ENCODE assay signal across 9 mouse cellular contexts in the genomic region with DNA sequence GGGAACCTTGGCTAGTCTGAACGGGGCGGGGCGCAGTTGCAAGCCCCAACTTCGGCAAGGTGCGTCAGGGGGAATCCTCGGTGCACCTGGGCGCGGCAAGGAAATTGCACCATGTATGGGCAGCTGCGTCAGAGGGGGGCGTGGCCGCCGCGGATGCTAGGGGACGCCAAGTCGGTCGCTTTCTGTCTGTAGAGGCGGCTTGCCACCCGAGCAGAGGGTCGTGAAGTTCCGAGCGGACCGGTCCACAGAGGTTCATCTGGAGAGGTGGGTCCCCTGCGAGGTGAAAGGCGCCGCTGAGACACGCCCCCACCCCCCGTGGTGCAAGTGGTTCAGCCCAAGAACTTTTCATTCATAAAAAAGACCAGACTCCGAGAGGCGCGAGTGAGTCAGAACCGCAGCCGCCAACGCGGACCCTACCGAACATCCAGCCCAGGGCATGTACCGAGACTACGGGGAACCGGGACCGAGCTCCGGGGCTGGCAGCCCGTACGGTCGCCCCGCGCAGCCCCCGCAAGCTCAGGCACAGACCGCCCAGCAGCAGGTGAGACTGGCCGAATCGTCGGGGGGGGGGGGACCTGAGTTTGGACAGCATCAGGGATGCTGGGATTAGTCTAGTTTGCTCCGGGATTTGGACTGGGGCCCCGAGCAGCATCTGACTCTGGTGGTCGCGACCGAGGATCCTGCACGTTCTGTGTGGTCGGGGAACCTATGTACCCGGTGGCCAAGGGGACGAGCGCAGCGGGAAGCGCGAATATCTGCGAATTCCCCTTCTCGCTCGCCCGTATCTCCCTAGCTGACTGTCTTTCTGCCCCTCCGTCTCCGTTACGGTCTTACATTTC. TPM values are rescaled to one million over a fixed set of nuclear protein-coding genes. Genes with fewer than 3 reads are reported as not detected.
DNase-seq lines count a peak whose midpoint lies in the region; ATAC-seq and TF ChIP-seq lines count a peak whose summit lies in the region.
"Had no signal": no experiment of that assay in that cellular context is flagged by ENCODE, and none has a peak within 500 bp of the region (broad histone marks: within the 10 kb centered on the region; RNA-seq: fewer than 3 reads in every experiment).

TSS of gene Fosl1 (plus strand) at position 33 of the 839 bp plus-strand sequence.

- peak; percentile 77 to 85 for DNase-seq in adrenal gland, postnatal 36 days
- peak; percentile 69 for DNase-seq in heart, postnatal 4 days
- peak; percentile 67 to 70 for DNase-seq in left cerebral cortex, postnatal 14 days (ENCODE audit: low spot score in 2 of 2)
- DNase-seq in right cerebral cortex, postnatal 4 days: peak; percentile 68
- DNase-seq in c-Kit-positive CD71-positive TER-119-positive erythroid progenitor cells, embryonic 14.5 days (ENCODE audit: low spot score): no peak

- TF ChIP-seq POLR2A in ES-Bruce4 (IDR thresholded peaks at IDR 0.05; ENCODE audit: insufficient read depth, low read length): no peak

- no peak for TF ChIP-seq EP300 in ES-Bruce4 (IDR thresholded peaks at IDR 0.05; ENCODE audit: insufficient read depth, low read depth, low read length)

- no peak for TF ChIP-seq CTCF in ES-Bruce4 (IDR thresholded peaks at IDR 0.05; ENCODE audit: low read depth, low read length)

- H3K4me1 ChIP-seq in ES-Bruce4 (ENCODE audit: control insufficient read depth, insufficient read depth, low read length): no peaks in the 10 kb centered on the region
- peaks cover 22% of the 10 kb centered on the region for H3K4me1 ChIP-seq in erythroblast, embryonic 14.5 days (ENCODE audit: control insufficient read depth)

- intact Hi-C loops in left cerebral cortex, postnatal 14 days (cut with DNase I): no loop called here

- ATAC-seq in megakaryocyte, adult 5-6 weeks (ENCODE audit: poor library complexity, severe bottlenecking): peak; percentile 85

- no peak within 1 kb of the TSS for H3K27ac ChIP-seq in ES-Bruce4 (ENCODE audit: insufficient read depth, low read length)

- H3K4me3 ChIP-seq in ES-Bruce4 (ENCODE audit: low read depth, low read length): peak within 1 kb of the TSS; percentile 28
- peak within 1 kb of the TSS; percentile 61 for H3K4me3 ChIP-seq in erythroblast, embryonic 14.5 days (replicated peaks)

- no peaks in the 10 kb centered on the region for H3K9me3 ChIP-seq in ES-Bruce4 (replicated peaks; ENCODE audit: control insufficient read depth, insufficient read depth, low read length, poor library complexity, severe bottlenecking)
- peaks cover 9% of the 10 kb centered on the region for H3K9me3 ChIP-seq in erythroblast, embryonic 14.5 days (ENCODE audit: control insufficient read depth, low read length)

- peak within 1 kb of the TSS; percentile 18 for H3K9ac ChIP-seq in ES-Bruce4 (ENCODE audit: low read depth, poor library complexity, severe bottlenecking)

- no peaks in the 10 kb centered on the region for H3K36me3 ChIP-seq in ES-Bruce4 (ENCODE audit: control insufficient read depth, insufficient read depth, low read length, poor library complexity, severe bottlenecking)
- no peaks in the 10 kb centered on the region for H3K36me3 ChIP-seq in erythroblast, embryonic 14.5 days (ENCODE audit: control insufficient read depth)

- no peaks in the 10 kb centered on the region for H3K27me3 ChIP-seq in ES-Bruce4 (ENCODE audit: control insufficient read depth, insufficient read depth, low read length, poor library complexity, severe bottlenecking)
- peaks cover 72% of the 10 kb centered on the region for H3K27me3 ChIP-seq in erythroblast, embryonic 14.5 days (ENCODE audit: control insufficient read depth)

RNA-seq across cellular contexts. Expression of gene Fosl1, which starts in this region (rescaled TPM):
- 1.3 and 2.3 TPM in 2 replicates for polyA plus RNA-seq in ES-Bruce4 (2011; ENCODE audit: insufficient read depth, insufficient read length, low read depth, missing spikeins)
- total RNA-seq in adrenal gland, postnatal 36 days (2021): 1 to 10 TPM in 1 of 2 experiments, not detected in 1; 5.3 TPM
- 0.12 and 0.18 TPM in 2 replicates for polyA plus RNA-seq in erythroblast, embryonic 14.5 days (2012)
- not detected for total RNA-seq in heart, postnatal 4 days (2021)
- total RNA-seq in left cerebral cortex, postnatal 14 days (2021): not detected
- total RNA-seq in megakaryocyte, adult 5-6 weeks (2015): 0.48 and 1.2 TPM in 2 replicates
- total RNA-seq in megakaryocyte, adult 5-6 weeks (2017): 0.69 and 0.95 TPM in 2 replicates
- total RNA-seq: layer of hippocampus, postnatal 14 days had no signal

Comparison
In these comparisons a context has a peak if more than half of its experiments do, and no peak if none do; other contexts are left out.
1. Peak in DNase-seq in heart, postnatal 4 days; RNA of the gene not detected or under 1 TPM.
2. Peak in DNase-seq in left cerebral cortex, postnatal 14 days; RNA of the gene not detected or under 1 TPM.